Mouse (Mus musculus): ENCODE results near the gene Cmtm8.

DNA sequence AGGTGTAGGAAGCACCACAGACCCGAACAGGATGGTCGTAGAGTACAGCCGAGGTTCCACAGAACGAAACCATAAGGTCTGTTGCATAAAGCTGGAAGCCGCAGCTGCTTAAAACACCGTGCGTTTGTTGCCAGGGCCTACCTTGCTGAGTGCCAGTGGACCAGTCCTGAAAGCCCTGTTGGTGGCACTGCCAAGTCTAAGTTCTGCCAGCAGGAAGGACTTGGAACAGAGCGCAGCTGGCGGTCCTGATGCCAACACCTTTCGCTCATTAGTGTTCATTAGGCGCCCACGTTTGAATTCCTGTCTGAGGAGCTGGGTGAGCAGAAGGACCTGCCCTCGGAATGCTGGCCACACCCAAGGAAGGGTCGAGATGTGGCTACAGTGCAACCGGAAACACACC, 9.4 kb upstream of the Cmtm8 start:
- TF ChIP-seq USF1 (IDR thresholded peaks at IDR 0.05; ENCODE audit: low read depth) (no peak), CTCF (IDR thresholded peaks at IDR 0.05; ENCODE audit: control insufficient read depth, insufficient read depth, insufficient read length) (no peak), CEBPB (IDR thresholded peaks at IDR 0.05; ENCODE audit: low read depth) (no peak)
